Mouse (Mus musculus) olfactory bulb, adult 2 months (tissue): ENCODE data around the gene Cabp7.

ENCODE experiments used
- CTCF ChIP-seq: fragments of 200-500 bp; IDR thresholded peaks from 2 replicates; pipeline ENCODE4 v1.5.1; 2012; ENCODE audit warnings: low read depth, mild to moderate bottlenecking, low read length, moderate library complexity; ENCODE audit not compliant: insufficient read depth
- POLR2A ChIP-seq: fragments of 200-500 bp; IDR thresholded peaks from 2 replicates; pipeline ENCODE4 v1.6.1; 2012; ENCODE audit warnings: mild to moderate bottlenecking, low read depth, low read length, moderate library complexity; ENCODE audit not compliant: insufficient read depth

- no peak for TF ChIP-seq CTCF
- no peak for TF ChIP-seq POLR2A
These were observed 8.3 kb upstream of the Cabp7 start for GRCm38 (mm10) chr11:4754867-4755266.
